Mouse (Mus musculus) kidney, adult 2 months (tissue): Measurements from ENCODE around the gene Ermp1. TPM values are rescaled to one million over a fixed set of nuclear protein-coding genes. Genes with fewer than 3 reads are reported as not detected.

ENCODE experiments used
- DNase-seq: peaks from one replicate; pipeline ENCODE4 v3.0.0; 2021
- H3K27ac ChIP-seq: fragments of 200-500 bp; 2 replicates; pipeline ENCODE4 v1.5.1; 2012; ENCODE audit warnings: low read depth, low read length, control low read depth, inconsistent platforms; ENCODE audit not compliant: insufficient read depth
- H3K27me3 ChIP-seq: fragments of 200-500 bp; replicated peaks from 2 replicates; pipeline ENCODE4 v1.6.1; 2012; ENCODE audit warnings: mild to moderate bottlenecking, moderate library complexity, low read length, inconsistent platforms; ENCODE audit not compliant: control insufficient read depth, insufficient read depth
- H3K36me3 ChIP-seq: fragments of 200-500 bp; 2 replicates; pipeline ENCODE4 v1.6.1; 2012; ENCODE audit warnings: mild to moderate bottlenecking, moderate library complexity, low read length, inconsistent platforms; ENCODE audit not compliant: control insufficient read depth, insufficient read depth
- H3K4me1 ChIP-seq: fragments of 200-500 bp; 2 replicates; pipeline ENCODE4 v1.6.1; 2011; ENCODE audit warnings: low read length; ENCODE audit not compliant: control insufficient read depth, insufficient read depth
- H3K4me3 ChIP-seq: fragments of 200-500 bp; 2 replicates; pipeline ENCODE4 v1.5.1; 2011; ENCODE audit warnings: mild to moderate bottlenecking, low read depth, low read length, control low read depth; ENCODE audit not compliant: insufficient read depth
- CTCF ChIP-seq: fragments of 200-500 bp; conservative IDR thresholded peaks from 2 replicates; pipeline ENCODE4 v1.5.1; 2011; ENCODE audit warnings: low read depth, mild to moderate bottlenecking, control low read depth, low read length, moderate library complexity, mixed read lengths; ENCODE audit not compliant: insufficient read depth, insufficient read length
- POLR2A ChIP-seq: fragments of 200-500 bp; IDR thresholded peaks from one replicate; pipeline ENCODE4 v1.6.1; 2011; ENCODE audit warnings: low read depth, low read length, control low read depth
- WGBS: fragments of 180-500 bp; shearing (Covaris S2); methylation state at CpG from one replicate; pipeline ENCODE4 v1.1.7; 2018; 5-methylcytosine and 5-hydroxymethylcytosine counted together
- polyA plus RNA-seq: library from polyadenylated mRNA; depleted of rRNA; stranded (reverse); fragments of >200 nt; gene quantifications from 2 replicates; pipeline ENCODE4 v1.2.3, GENCODE M21; 2012

Gene Ermp1
- polyA plus RNA-seq, 1 experiment = 23.9 TPM

- 57% methylated on average over 2 of the region's 2 CpGs for WGBS
- TF ChIP-seq CTCF = no peak
- TF ChIP-seq POLR2A = no peak
- Histone ChIP-seq H3K4me1 (no peaks in the 10 kb centered on the region; the same call in 1 of the 2 replicates), H3K27me3 (no peaks in the 10 kb centered on the region), H3K4me3 (no peak overlapping the region), H3K27ac (no peak overlapping the region), H3K36me3 (no peaks in the 10 kb centered on the region)
- DNase-seq = no peak
These were observed 22.9 kb upstream of the Ermp1 start for GRCm38 (mm10) chr19:29671160-29671559.

DNA sequence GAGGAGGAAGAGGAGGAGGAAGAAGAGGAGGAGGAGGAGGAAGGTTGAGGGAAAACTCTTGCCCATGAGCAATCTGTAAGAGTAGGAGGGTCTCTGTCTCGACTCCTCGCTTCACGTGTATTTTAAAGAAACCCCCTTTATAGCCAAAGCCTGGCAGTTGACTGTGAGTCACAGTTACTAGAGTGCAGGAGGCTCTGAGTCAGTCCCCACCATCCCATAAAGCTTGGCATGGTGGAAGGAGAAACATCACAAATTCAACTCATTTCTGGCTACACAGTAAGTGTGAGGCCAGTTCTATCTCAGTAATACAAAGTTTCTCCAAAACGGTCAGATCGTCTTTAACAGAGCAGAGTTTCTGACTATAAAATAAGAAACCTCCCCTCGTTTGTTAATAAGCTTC is 22.0 kb upstream of the Ermp1 start:
- WGBS = 85% methylated on average over 6 of the region's 6 CpGs
- TF ChIP-seq POLR2A (no peak), CTCF (no peak)
- no peak overlapping the region for H3K27ac ChIP-seq

DNA sequence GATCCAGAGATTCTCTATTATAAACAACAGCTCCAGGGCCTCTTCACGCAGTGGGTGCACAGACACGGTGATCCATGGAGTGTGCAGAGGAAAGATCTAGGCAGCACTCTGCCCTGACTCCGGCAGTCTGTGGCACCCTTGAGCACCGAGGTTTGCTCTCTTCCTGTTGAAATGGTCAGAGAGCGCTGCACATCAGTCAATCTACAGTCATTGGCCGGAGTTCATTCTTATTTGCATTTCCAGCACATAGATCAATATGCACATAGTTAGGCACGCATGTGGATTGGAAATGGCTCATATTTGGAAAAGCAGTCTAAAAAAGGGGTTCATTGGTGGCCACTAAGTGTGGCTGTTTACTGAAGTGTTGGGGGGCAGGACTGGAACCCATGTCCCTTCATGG is 19.9 kb upstream of the Ermp1 start:
- no peak for DNase-seq
- H3K4me3 ChIP-seq = no peak overlapping the region
- WGBS = 80% methylated on average over 7 of the region's 7 CpGs
- no peak for TF ChIP-seq POLR2A
- TF ChIP-seq CTCF = no peak
- H3K27me3 ChIP-seq = no peaks in the 10 kb centered on the region
- H3K36me3 ChIP-seq = no peaks in the 10 kb centered on the region
- peaks cover 5% of the 10 kb centered on the region; the same call in 1 of the 2 replicates for H3K4me1 ChIP-seq
- no peak overlapping the region for H3K27ac ChIP-seq

More for the DNA sequence above, 22.0 kb upstream of the Ermp1 start:
- Histone ChIP-seq H3K4me3 (no peak overlapping the region), H3K36me3 (no peaks in the 10 kb centered on the region), H3K27me3 (no peaks in the 10 kb centered on the region), H3K4me1 (no peaks in the 10 kb centered on the region; the same call in 1 of the 2 replicates)
- DNase-seq = no peak

DNA sequence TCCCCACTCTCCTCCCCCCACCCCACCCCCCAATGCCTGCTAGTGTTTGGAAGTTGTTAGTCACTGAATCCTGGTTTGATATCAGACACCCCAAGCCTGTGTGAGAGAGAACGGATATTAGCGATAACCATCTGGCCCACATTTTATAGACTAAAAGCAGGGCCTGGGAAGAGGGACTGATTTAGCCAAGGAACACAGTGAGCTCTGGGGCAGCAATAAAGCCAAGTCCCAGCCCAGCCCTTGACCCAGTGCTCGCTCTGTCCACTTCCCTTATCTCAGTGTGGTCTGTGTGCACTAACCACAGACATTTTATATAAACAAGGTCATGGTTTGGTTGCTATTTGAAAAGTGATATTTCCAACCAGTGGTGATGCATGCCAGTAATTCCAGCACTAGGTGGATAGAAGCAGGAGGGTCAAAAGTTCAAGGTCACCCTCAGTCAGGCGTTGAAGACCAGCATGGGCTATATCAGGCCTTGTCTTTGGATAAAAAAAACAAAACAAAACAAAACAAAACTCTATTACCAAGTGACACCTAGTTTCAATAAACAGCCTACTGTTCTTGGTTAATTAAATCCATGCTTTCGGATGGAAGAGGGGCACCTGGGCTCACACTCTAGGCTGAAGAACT is 18.9 kb upstream of the Ermp1 start:
- H3K27ac ChIP-seq = peak overlapping the region; percentile 18; the same call in 1 of the 2 replicates
- DNase-seq = peak; percentile 62
- TF ChIP-seq POLR2A (no peak), CTCF (no peak)
- WGBS = 39% methylated on average over 5 of the region's 5 CpGs
- H3K4me1 ChIP-seq = peaks cover 5% of the 10 kb centered on the region; the same call in 1 of the 2 replicates
- H3K36me3 ChIP-seq = no peaks in the 10 kb centered on the region
- no peaks in the 10 kb centered on the region for H3K27me3 ChIP-seq
- no peak overlapping the region for H3K4me3 ChIP-seq

- TF ChIP-seq CTCF = no peak
- no peak for TF ChIP-seq POLR2A
- 87% methylated on average over 4 of the region's 4 CpGs for WGBS
- peak overlapping the region; percentile 55; the same call in 1 of the 2 replicates for H3K27ac ChIP-seq
- no peaks in the 10 kb centered on the region for H3K27me3 ChIP-seq
- peaks cover 5% of the 10 kb centered on the region; the same call in 1 of the 2 replicates for H3K4me1 ChIP-seq
- H3K36me3 ChIP-seq = no peaks in the 10 kb centered on the region
- H3K4me3 ChIP-seq = no peak overlapping the region
- DNase-seq = no peak
These were observed 17.9 kb upstream of the Ermp1 start for GRCm38 (mm10) chr19:29666164-29666563.

DNA sequence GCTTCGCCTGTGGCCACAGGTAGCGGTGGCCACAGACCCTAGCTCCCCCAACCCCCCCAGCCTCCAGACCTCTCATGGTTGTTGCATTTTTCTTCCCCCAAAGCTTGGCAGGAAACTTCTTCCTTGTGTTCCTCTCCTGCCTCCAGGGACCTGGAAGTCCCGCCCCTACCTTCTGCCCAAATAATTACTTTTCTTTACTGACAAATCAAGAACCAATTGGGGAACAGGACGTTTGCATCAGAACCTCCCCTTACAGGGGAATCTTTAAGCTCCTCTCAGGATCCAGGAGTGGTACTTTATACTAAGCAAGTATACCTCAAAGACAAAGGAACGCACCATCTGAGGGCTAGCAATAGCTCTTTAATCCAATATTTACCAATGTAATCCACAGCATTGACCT is 16.7 kb upstream of the Ermp1 start:
- TF ChIP-seq CTCF (no peak), POLR2A (no peak)
- no peaks in the 10 kb centered on the region for H3K27me3 ChIP-seq
- no peak overlapping the region for H3K27ac ChIP-seq
- H3K4me3 ChIP-seq = no peak overlapping the region
- no peaks in the 10 kb centered on the region for H3K36me3 ChIP-seq
- peaks cover 5% of the 10 kb centered on the region; the same call in 1 of the 2 replicates for H3K4me1 ChIP-seq
- 81% methylated on average over 5 of the region's 5 CpGs for WGBS
- DNase-seq = no peak

DNA sequence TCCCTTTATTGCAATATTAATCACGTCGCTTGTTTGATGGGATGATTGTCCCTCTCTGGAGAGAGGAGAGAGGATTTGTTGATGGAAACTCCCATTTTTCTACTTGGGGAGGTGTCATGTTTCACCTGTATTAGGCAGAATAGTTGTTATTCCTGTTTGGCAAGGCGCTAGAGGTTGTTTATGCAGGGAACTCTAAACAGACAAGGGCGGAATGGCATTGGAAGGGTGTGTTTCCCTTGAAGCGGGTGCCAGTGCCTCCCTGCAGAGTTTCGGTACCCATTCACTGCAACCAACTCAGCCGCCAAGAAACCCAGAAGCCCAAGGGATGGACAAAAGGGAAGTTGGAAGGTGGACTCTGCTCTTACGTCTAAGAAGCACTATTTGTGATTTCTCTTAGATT is 15.6 kb upstream of the Ermp1 start:
- peak overlapping the region; percentile 65; the same call in 1 of the 2 replicates for H3K27ac ChIP-seq
- WGBS = 54% methylated on average over 8 of the region's 8 CpGs
- no peak for TF ChIP-seq POLR2A
- no peak for TF ChIP-seq CTCF

More for the DNA sequence above, 15.6 kb upstream of the Ermp1 start:
- H3K4me3 ChIP-seq = no peak overlapping the region
- peaks cover 5% of the 10 kb centered on the region; the same call in 1 of the 2 replicates for H3K4me1 ChIP-seq
- no peaks in the 10 kb centered on the region for H3K36me3 ChIP-seq
- no peaks in the 10 kb centered on the region for H3K27me3 ChIP-seq
- DNase-seq = peak; percentile 77
